Mouse (Mus musculus): ENCODE measurements at regions not wholly inside any gene's neighbourhood (a gene's known extent, or its start where the extent isn't known, plus 50 kb on each side); places are given as distances from the start of the nearest gene placed in this dataset.
A peak's percentile ranks its signal among the peaks of the same experiment; 100 is the strongest.

DNA sequence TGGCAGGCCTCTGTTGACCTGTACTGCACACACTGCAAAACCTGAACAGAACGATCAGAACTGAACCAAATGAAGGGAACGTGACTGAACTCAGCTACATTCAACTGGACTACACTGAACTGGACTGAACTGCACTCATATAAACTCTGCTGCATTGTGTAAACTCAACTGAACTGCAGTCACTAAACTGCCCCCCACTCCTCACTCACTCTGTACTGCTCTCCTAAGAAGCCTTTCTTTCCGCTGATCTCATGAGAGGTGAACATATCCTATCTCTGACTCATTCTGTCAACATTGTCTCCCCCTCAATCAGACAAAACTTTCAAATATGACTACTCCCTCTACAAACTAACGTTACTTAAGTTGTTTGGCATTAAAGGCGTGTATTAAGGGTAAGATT, 324.5 kb upstream of the Cdh9 start:
- DNase-seq (ENCODE audit: extremely low spot score in 1 of 2, low spot score in 1 of 2): no peak

DNA sequence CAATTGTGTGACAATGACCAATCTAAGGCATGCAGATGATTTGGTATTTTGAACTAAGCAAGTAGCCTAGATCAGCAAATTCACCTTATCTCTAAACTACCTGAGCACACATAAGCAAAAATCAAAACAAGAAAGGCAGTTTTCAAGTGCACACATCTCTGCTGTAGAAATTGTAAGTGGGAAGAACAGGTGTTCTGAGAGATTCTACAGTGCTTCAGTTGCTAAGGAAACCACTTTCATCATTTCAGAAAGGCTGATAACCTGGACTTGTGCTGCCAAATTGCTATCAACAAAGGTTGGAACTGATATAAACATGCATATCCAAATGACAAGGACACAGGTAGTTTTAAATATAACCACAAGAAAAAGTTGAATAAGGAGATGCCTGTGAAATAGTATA, 322.4 kb upstream of the Cdh9 start:
- DNase-seq (ENCODE audit: extremely low spot score in 1 of 2, low spot score in 1 of 2): no peak

DNA sequence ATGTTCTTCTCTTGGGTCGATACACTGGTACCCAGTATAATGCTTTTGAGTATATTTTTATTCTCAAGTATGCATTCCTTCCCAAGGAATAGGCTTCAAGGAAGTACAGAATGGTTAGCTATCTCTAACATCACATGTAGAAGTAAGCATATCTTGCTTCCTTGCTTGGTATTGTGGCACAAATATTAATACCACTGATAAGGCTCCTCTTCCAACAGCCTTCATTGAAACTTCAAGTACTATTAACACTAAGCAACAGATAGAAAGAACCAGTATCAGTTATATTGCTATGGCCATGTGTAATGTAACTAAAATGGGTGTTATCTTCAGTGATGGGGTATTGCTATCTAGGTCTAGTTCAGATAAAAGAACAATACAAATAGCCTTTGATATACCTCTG, 316.9 kb upstream of the Cdh9 start:
- no peak for DNase-seq (ENCODE audit: extremely low spot score in 1 of 2, low spot score in 1 of 2)

DNA sequence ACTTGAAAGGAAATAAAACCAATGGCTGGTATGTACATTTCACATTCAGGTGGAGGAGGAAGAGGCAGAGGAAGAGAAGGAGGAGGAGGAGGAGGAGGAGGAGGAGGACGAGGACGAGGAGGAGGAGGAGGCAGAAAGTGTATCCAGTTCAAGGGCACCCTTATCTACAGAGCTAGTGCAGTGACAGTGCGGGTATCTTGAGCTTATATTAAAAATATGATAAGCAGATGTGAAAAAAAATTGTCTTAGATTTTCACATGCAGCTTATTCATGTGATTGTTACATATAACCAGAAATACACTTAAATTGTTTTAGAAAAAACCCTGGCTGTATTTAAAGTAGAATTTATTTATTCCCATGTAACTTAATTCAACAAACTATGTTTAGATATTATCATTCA, 310.8 kb upstream of the Cdh9 start:
- no peak for DNase-seq (ENCODE audit: extremely low spot score in 1 of 2, low spot score in 1 of 2)

DNA sequence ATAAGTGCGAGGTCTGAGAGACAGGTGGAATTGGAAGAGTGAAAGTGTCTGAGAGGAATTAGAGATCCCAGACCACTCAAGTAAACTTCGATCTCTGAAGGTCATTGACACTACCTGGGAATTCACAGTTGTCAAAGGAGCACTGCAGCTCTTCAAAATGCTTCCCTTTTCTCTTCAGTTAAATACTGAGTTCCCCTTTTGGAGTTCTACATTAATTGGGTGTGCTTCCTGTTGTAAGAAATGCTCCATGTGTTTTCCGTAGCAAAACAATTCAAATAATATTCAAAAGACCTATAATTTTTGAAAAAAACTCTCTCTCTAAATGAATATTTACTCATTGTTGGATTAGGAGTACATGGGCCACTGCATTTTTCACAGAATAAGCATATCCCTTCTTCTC, 305.5 kb upstream of the Cdh9 start:
- no peak for DNase-seq (ENCODE audit: extremely low spot score in 1 of 2, low spot score in 1 of 2)

DNA sequence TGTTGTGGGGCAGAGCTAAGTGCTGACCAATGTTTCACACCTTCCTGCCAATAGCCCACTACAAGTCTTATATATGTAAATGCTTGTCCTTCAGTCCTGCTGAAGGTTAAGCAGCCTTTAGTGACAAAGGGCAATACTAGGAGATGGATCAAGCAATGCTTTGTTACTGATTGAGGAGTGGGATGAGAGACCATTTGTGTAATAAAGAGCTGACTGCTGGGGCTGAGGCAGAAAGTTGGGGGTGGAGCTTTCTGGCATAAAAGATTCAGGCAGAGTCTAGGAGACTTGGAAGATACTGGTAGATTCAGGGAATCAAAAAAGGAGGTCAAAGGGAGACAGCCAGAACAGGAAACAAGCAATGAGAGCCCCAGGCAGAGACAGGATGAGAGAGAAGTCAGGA, 281.9 kb upstream of the Cdh9 start:
- no peak for DNase-seq (ENCODE audit: extremely low spot score in 1 of 2, low spot score in 1 of 2)

DNA sequence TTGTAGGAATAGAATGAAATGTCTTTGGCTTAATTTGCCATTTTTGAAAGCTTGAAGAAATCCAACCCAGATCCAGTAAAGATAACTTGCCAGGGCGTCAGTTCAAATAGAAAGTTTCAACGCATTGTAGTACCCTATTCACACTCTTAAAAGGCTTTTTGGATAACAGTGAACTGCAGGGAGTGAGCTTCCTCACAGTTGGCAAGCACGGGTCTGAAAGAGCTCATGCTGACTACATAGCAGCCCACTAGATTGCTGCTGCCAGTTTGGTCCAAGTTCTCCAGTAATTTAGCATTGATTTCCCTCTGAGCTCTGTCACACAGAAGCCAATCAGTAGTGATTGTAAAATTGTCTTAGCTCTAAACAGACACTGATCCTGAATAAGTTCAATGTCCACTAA, 237.3 kb upstream of the Cdh9 start:
- DNase-seq (ENCODE audit: extremely low spot score in 1 of 2, low spot score in 1 of 2): peak in 1 of 2 experiments; percentile 9

DNA sequence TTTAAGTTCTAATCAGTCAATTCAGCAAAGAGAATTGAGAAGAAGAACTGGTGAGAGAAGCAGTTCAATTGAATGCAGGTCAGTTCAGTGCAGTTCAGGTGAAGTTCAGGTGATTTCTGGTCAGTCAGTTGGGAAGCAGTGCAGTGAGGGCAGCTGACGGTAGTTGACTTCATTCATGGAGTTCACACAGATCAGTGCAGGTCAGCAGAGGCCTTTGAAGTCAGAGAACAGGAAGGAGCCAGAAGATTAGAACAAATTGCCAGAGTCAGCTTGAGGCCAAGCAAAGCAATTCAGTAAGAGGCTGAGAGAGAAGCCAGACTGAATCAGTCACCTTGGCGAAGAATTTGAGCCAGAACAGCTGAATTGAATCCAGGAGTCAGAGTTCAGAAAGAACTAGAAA, 235.7 kb upstream of the Cdh9 start:
- no peak for DNase-seq (ENCODE audit: extremely low spot score in 1 of 2, low spot score in 1 of 2)

DNA sequence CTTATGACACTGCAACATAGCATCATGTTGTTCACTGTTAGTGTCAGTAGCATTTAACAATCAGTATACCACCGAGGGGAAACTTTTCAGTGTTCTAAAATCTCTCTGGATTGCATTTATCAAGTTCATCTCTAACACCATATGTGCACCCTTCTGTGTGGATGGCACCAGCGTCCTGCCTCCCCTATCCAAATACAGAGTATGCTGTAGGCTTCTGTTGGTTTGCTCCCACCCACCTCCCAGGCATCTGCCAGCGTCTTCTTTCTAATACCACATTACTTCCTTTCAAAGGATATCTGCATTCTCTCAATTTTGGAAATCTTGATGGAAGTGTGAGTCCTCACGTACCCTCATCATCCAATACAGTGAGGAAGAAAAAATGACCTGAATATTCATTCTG, 208.0 kb upstream of the Cdh9 start:
- DNase-seq (ENCODE audit: extremely low spot score in 1 of 2, low spot score in 1 of 2): peak; percentile 31 to 52

DNA sequence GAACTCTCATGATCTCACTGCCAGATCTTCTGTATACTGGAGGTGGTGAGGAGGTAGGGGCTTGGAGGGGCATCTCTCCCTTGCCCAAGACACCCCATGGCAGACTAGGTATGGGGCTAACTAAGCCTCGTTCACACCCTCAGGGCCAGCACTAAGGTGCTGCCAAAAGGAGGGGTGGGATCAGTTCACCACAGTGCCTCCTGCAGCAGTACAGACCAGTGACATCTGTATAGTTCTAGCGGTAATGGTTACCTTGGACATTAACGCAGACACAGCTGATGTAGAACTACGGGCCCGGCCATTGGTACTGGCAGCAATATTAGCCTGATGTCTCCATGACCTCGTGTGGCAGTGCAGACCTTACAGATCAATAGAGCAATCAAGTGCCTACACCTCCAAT, 196.0 kb upstream of the Cdh9 start:
- no peak for DNase-seq (ENCODE audit: extremely low spot score in 1 of 2, low spot score in 1 of 2)

DNA sequence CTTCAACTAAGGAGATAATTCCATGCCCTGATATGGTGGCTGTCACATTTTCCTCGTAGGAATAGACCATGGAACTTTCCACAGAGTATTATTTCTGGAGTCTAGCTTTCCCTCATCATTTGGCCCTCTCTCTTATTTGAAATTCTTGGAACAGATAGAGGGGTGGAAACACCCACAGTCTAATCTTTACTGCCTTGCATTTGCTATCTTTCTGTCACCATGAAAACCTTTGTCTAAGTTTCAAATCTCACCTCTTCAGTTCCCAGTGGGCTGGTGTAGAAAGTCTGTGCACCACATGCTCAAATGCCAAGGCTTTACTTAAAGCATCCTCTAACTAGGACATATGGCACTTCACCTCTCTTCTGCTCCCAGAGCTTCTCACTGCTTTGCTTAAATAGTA, 187.3 kb upstream of the Cdh9 start:
- peak; percentile 54 to 61 for DNase-seq (ENCODE audit: extremely low spot score in 1 of 2, low spot score in 1 of 2)

DNA sequence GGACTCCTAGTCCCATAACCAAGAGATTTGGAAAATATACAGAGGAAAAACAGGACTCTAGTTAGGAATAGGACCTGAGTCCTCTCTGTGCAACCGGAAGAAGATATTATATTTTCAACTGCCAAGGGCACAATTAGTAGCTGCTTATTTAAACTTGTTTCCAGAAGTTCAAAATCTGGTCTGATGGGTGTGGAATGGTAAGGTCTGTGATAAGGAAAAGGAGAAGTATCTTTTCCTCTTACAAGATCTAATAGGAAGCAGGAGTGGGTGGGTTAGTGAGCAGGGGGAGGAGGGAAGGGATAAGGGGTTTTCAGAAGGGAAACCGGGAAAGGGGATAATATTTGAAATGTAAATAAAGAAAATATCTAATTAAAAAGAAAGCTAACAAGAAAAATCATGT, 173.4 kb upstream of the Cdh9 start:
- no peak for DNase-seq (ENCODE audit: extremely low spot score in 1 of 2, low spot score in 1 of 2)

DNA sequence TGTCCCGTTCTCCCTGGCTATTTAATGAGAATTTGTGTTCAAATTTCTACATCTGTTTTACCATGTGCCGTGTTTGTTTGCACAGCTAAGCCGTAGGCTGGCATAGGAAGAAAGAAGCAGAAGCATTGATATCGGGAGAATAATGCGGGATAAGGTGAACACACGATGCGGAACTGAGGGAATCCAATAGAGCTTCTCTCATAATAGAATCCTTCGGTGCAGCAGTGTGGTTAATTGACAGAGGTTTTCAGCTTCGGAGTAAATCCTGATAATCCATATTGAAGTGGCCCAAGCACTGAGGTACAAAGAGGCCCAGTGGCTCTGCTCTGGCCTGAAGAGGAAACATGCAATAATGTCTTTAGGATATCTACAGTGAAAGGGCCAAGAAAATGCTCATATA, 172.2 kb upstream of the Cdh9 start:
- DNase-seq (ENCODE audit: extremely low spot score in 1 of 2, low spot score in 1 of 2): no peak

DNA sequence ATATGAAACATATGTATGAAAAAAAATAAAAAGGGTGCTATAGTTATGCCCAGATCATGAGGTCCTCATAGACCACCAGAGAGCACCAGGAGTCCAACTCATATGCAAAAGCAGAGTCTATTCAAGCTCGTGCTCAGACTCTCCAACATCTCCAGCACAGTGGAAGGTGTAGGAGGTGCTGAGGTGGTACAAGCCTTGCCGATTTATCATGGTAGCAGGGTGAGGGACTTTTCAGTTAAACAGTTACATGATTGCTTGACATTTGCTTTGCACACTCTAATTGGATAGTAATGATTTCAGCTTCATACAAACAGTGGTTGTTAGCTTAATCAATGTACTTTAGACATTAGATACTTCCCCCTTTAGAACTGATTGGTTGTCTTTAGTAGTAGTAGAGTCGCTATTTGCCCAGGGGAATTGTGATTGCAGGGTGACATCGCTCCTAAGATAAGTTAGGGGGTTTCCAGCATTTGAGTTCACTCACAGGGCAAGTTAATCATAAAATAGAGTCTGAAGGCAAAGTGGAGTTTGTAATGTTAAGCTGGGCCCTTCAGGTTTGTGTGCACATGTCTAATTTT, 162.3 kb upstream of the Cdh9 start:
- DNase-seq (ENCODE audit: extremely low spot score in 1 of 2, low spot score in 1 of 2): no peak

DNA sequence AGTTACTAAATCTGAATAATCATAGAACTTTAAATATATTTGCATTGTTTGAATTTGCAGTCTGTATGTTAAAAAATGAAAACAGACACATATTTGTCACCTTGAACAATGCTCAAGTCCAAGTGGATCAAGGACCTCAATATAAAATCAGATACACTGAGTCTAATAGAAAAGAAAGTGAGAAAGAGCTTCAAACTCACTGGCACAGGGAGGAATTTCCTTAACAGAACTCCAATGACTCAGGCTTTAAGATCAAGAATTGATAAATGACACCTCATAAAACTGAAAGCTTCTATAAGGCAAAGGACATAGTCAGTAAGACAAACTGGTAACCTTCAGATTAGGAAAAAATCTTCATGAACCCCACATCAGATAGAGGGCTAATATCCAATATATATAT, 161.8 kb upstream of the Cdh9 start:
- no peak for DNase-seq (ENCODE audit: extremely low spot score in 1 of 2, low spot score in 1 of 2)

DNA sequence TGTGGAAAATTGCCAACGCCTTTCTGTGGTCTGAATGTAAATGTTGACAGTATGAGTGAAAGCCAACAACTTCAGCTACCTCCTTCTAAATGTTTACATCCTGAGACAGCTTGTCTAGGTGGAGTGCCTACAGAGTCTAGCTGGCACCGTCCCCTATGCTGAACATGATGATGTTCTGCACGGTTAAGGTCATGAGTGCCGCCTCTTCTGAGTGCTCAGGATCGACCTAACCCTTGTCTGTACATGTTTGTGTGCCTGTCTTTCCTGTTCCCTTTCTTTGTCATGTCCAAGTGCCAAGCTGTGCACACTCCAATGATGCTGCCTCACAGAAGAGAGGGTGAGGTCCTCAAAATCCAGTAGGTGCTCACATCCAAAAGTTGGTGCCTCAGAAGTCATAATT, 111.7 kb upstream of the Cdh9 start:
- no peak for DNase-seq (ENCODE audit: extremely low spot score in 1 of 2, low spot score in 1 of 2)

DNA sequence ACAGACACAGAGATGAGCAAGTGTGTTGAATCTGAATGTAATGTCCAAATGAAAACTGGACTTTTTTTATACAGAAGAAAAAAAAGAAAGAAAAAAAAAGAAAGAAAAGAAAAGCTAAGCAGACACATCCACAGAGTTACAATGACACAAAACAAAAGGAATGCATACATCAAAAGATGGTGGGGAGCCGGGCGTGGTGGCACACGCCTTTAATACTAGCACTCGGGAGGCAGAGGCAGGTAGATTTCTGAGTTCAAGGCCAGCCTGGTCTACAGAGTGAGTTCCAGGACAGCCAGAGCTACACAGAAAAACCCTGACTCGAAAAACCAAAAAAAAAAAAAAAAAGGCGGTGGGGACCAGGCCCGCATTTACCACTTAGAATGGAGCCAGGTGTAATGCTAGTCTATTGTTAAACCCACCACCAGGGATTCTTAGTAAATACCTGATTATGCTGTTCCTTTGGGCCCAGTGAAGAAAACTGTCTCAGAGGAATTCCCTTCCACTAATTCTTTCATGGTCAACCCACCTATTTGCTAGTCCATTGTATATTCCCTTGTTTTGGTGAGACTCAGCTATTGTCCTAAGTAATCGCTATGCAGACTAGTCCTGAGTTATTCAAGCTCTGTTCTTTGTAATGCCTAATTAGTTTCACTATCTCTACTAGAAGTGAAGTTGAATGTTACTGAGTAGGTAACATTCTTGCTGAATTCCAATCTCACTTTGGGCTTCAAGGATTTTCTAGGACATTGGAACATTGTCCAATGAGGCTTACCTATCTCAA, 99.0 kb upstream of the Cdh9 start:
- no peak for DNase-seq (ENCODE audit: extremely low spot score in 1 of 2, low spot score in 1 of 2)

DNA sequence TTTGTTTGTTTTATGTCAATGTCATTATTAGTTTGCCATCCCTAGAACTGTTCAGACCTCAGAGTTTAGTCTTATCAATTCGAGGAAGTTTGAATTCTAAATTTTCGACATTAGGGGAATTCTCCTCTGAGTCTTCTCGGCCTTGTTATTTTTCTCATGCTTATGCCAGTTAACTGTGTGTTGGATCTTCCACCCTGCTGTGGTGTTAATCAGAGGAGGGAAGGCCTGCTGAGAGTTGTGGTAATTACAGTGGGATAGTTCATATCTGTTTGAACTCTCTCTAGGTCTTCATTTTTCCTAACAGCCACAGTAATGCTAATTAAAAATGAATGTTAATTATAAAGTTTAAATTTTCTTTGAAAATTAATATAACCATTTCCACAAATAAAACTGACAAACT, 88.9 kb upstream of the Cdh9 start:
- no peak for DNase-seq (ENCODE audit: extremely low spot score in 1 of 2, low spot score in 1 of 2)

DNA sequence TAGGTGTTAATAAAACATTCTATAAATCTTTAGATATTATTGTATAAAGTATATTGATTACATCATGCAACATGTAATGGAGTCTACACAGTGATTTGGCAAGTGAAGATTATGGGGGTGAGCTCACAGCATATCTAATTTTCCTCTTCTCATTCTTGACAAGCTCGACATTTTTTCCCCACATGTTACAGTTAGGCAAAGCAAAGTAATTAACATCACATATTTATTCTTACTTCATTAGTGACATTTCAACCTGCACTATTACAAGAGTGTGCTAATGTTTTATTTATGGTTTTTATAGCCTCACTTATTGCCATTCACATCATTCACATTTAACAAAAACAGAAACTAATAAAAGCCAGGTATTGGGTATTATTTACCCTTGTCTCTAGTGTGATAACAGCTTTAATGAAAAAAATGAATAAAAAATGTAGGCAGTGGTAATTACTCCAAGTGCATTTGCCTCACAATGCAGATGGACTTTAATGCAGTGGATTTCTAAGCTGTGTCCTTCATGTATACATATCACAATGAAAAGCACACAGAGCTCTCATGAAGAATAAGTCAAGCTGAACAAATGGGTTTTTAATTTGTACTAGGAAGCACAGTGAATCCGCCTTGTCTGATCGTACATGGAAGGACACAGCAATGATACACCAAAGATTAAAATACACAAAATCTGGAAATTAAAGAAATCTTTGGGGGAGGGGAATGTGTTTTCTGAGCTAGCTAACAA, 75.5 kb upstream of the Cdh9 start:
- DNase-seq (ENCODE audit: extremely low spot score in 1 of 2, low spot score in 1 of 2): no peak

DNA sequence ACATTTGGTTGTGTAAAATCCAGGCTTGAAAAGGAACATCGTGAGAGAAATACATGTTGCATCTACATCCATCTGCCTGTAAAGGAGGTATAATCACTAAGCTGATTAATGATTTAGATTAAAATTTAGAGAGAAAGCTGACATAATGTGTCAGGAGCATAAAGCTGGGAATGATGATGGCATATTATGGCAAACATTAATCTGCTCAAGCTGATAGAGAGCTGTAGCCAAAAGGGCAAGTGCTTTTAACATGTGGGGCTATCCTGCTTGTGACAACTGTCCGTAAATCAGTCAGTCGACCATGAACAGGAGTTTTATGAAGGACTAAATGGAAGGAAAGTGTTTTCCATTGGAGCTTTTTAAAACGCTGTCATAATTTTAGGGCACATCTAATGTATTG, 74.9 kb upstream of the Cdh9 start:
- no peak for DNase-seq (ENCODE audit: extremely low spot score in 1 of 2, low spot score in 1 of 2)

DNA sequence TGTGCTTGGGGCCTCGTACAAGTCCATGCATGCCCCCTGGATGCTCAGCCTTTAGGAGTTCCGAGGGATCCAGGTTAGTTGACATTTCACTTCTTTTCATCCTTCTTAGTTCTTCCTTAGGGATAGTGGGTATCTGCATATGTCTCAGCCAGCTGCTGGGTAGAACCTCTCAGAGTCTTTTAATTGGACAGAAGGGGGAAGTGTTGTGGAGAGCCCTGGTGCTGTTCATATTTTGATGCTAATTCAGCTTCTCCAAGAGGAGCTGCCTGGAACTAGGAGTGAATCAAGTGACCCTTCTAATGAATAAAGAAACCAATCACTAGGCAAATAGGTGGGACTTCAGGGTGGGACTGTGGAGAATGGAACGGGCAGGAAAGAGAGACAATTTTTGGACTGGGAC, 67.3 kb upstream of the Cdh9 start:
- no peak for DNase-seq (ENCODE audit: extremely low spot score in 1 of 2, low spot score in 1 of 2)

Measured in frontal cortex, adult 2 months (tissue).